Mouse (Mus musculus) CH12.LX (cell line): ENCODE data around the gene Mbd5. TPM values are rescaled to one million over a fixed set of nuclear protein-coding genes. Genes with fewer than 3 reads are reported as not detected.

ENCODE experiments used
- DNase-seq: peaks from one replicate; pipeline ENCODE4 v3.0.0-alpha.2; 2013; ENCODE audit errors: extremely low read depth
- H3K27ac ChIP-seq: 2 replicates; pipeline ENCODE4 v1.5.1; 2012; ENCODE audit warnings: low read depth, mild to moderate bottlenecking, control low read depth, moderate library complexity; ENCODE audit not compliant: insufficient read depth
- H3K27me3 ChIP-seq: replicated peaks from 2 replicates; pipeline ENCODE3; 2012; ENCODE audit warnings: inconsistent platforms
- H3K36me3 ChIP-seq, 2 experiments: replicated peaks in 1 of 2; 2 replicates each; pipeline versions ENCODE3 to v1.6.1; 2012; ENCODE audit warnings: inconsistent platforms in 1 of 2, low read length in 1 of 2, mild to moderate bottlenecking in 1 of 2, mixed read lengths in 1 of 2, moderate library complexity in 1 of 2; ENCODE audit not compliant: control insufficient read depth in 1 of 2, insufficient read depth in 1 of 2
- H3K4me1 ChIP-seq, 2 experiments: 2 replicates each; pipeline ENCODE4 v1.6.1; 2012; ENCODE audit warnings: inconsistent platforms in 1 of 2, moderate library complexity in 1 of 2; ENCODE audit not compliant: insufficient read depth in 2 of 2, control insufficient read depth in 1 of 2
- H3K4me2 ChIP-seq: 2 replicates; pipeline ENCODE4 v1.6.1; 2012; ENCODE audit warnings: low read depth, mild to moderate bottlenecking, control low read depth; ENCODE audit not compliant: poor library complexity, insufficient read depth, severe bottlenecking
- H3K4me3 ChIP-seq, 3 experiments: fragments of 150-350 bp in 1 of 3; sonication (generic) in 1 of 3; replicated peaks in 1 of 3; 2 replicates each; pipeline versions ENCODE3 to v1.5.1; 2011 to 2012; ENCODE audit warnings: low read depth in 2 of 3, low read length in 2 of 3, mild to moderate bottlenecking in 2 of 3, moderate library complexity in 2 of 3, control low read depth in 1 of 3, improper control_type of control experiment in 1 of 3, inconsistent platforms in 1 of 3, mixed read lengths in 1 of 3; ENCODE audit not compliant: poor library complexity in 1 of 3
- H3K79me2 ChIP-seq: replicated peaks from 2 replicates; pipeline ENCODE4 v1.6.1; 2012; ENCODE audit warnings: mild to moderate bottlenecking, moderate library complexity; ENCODE audit not compliant: control insufficient read depth, poor library complexity, insufficient read depth, severe bottlenecking; ENCODE audit errors: extremely low read depth
- H3K9ac ChIP-seq: 2 replicates; pipeline ENCODE4 v1.6.1; 2012; ENCODE audit warnings: low read depth, mild to moderate bottlenecking, control low read depth, moderate library complexity; ENCODE audit not compliant: insufficient read depth
- H3K9me3 ChIP-seq: replicated peaks from 2 replicates; pipeline ENCODE3; 2012; ENCODE audit warnings: low read length, inconsistent platforms, mixed read lengths
- BHLHE40 ChIP-seq: IDR thresholded peaks from 2 replicates; pipeline ENCODE4 v1.6.1; 2011; ENCODE audit warnings: mild to moderate bottlenecking, low read depth, low read length, improper control_type of control experiment
- CHD1 ChIP-seq: IDR thresholded peaks from 2 replicates; pipeline ENCODE4 v1.6.1; 2012; ENCODE audit warnings: low read depth, low read length, improper control_type of control experiment, inconsistent platforms
- CTCF ChIP-seq, 2 experiments: IDR thresholded peaks in 1 of 2; conservative IDR thresholded peaks in 1 of 2; 2 replicates each; pipeline ENCODE4 v1.5.1; 2011 to 2012; ENCODE audit warnings: low read depth in 2 of 2, low read length in 2 of 2, improper control_type of control experiment in 1 of 2, inconsistent platforms in 1 of 2, mild to moderate bottlenecking in 1 of 2, moderate library complexity in 1 of 2
- E2F4 ChIP-seq: IDR thresholded peaks from 2 replicates; pipeline ENCODE4 v1.6.1; 2011; ENCODE audit warnings: low read depth, low read length, improper control_type of control experiment; ENCODE audit not compliant: insufficient replicate concordance
- ELF1 ChIP-seq: IDR thresholded peaks from 2 replicates; pipeline ENCODE4 v1.6.1; 2014; ENCODE audit warnings: low read depth, mild to moderate bottlenecking, inconsistent platforms, low read length, improper control_type of control experiment
- GABPA ChIP-seq: IDR thresholded peaks from 2 replicates; pipeline ENCODE4 v1.6.1; 2012; ENCODE audit warnings: low read depth, low read length, improper control_type of control experiment, inconsistent platforms; ENCODE audit not compliant: insufficient replicate concordance
- MAFK ChIP-seq: IDR thresholded peaks from 2 replicates; pipeline ENCODE4 v1.6.1; 2011; ENCODE audit warnings: low read length, improper control_type of control experiment; ENCODE audit not compliant: insufficient replicate concordance
- MAX ChIP-seq: IDR thresholded peaks from 2 replicates; pipeline ENCODE4 v1.6.1; 2011; ENCODE audit warnings: low read length, improper control_type of control experiment
- MEF2A ChIP-seq: IDR thresholded peaks from 2 replicates; pipeline ENCODE4 v1.6.1; 2014; ENCODE audit warnings: low read depth, mild to moderate bottlenecking, inconsistent platforms, low read length, improper control_type of control experiment, borderline replicate concordance
- MYC ChIP-seq: IDR thresholded peaks from 2 replicates; pipeline ENCODE4 v1.6.1; 2011; ENCODE audit warnings: low read depth, mild to moderate bottlenecking, improper control_type of control experiment, low read length
- NELFE ChIP-seq: IDR thresholded peaks from 2 replicates; pipeline ENCODE4 v1.6.1; 2011; ENCODE audit warnings: low read depth, low read length, improper control_type of control experiment
- NRF1 ChIP-seq: IDR thresholded peaks from 2 replicates; pipeline ENCODE4 v1.6.1; 2014; ENCODE audit warnings: low read depth, mild to moderate bottlenecking, inconsistent platforms, low read length, improper control_type of control experiment, moderate library complexity
- RAD21 ChIP-seq: IDR thresholded peaks from 2 replicates; pipeline ENCODE4 v1.6.1; 2011; ENCODE audit warnings: low read depth, mild to moderate bottlenecking, low read length, improper control_type of control experiment, moderate library complexity
- ZC3H11A ChIP-seq: IDR thresholded peaks from 2 replicates; pipeline ENCODE4 v1.6.1; 2012; ENCODE audit warnings: low read depth, mild to moderate bottlenecking, inconsistent platforms, low read length, improper control_type of control experiment
- dilution Hi-C: fragments of 300-500 bp; cut with MboI; formaldehyde crosslinking; loops from 2 replicates; pipeline ENCODE4 v1.14.3; 2020; ENCODE audit warnings: low sequenced_read_pairs; ENCODE audit not compliant: extremely low pct_unique_long_range_greater_than_20kb, extremely low pct_ligation_motif_present
- in situ Hi-C: fragments of 300-500 bp; cut with MboI; formaldehyde crosslinking; loops from 3 replicates; pipeline ENCODE4 v1.14.3; 2019; ENCODE audit warnings: low sequenced_read_pairs, low pct_ligation_motif_present, low pct_unique_long_range_greater_than_20kb, mixed read lengths
- polyA plus RNA-seq: library from polyadenylated mRNA; unstranded; fragments of >175 nt; gene quantifications from 2 replicates; pipeline ENCODE4 v1.2.1, GENCODE M21; 2012; ENCODE audit warnings: low read depth; ENCODE audit not compliant: insufficient read length
- total RNA-seq, 2 experiments: library from RNA; depleted of rRNA; stranded (reverse); fragments of 300-350 nt in 1 of 2; fragments of >200 nt in 1 of 2; gene quantifications; 2 replicates each; pipeline ENCODE4 v1.2.3; 2012 to 2014

The Mbd5 gene
- total and polyA plus RNA-seq, 3 experiments = 2.8 to 6.3 (median 5.8) TPM

GRCm38 (mm10) chr2:49349813-49350212, 400.5 kb downstream of the Mbd5 start:
- Histone ChIP-seq H3K36me3 (no peaks in the 10 kb centered on the region), H3K4me3 (no peak overlapping the region), H3K4me1 (peaks cover 0 to 5% of the 10 kb centered on the region in 2 experiments; a peak in 1 of 4 replicates), H3K9ac (no peak overlapping the region), H3K27ac (no peak overlapping the region), H3K4me2 (no peak overlapping the region), H3K79me2 (no peaks in the 10 kb centered on the region), H3K27me3 (peaks cover 2% of the 10 kb centered on the region), H3K9me3 (no peaks in the 10 kb centered on the region)
- peak; percentile 13 for DNase-seq
- TF ChIP-seq BHLHE40 (0 out of 2 replicates have a peak, but pooled peaks have one; percentile 11), RAD21 (no peak)
- in situ Hi-C loops (no loop called here), dilution Hi-C loops (no loop called here)

- in situ Hi-C loops = no loop called here
- dilution Hi-C loops = no loop called here
- no peak overlapping the region for H3K4me2 ChIP-seq
- H3K4me1 ChIP-seq = peaks cover 0 to 5% of the 10 kb centered on the region in 2 experiments; a peak in 1 of 4 replicates
- H3K27me3 ChIP-seq = no peaks in the 10 kb centered on the region
- no peak overlapping the region for H3K9ac ChIP-seq
- no peaks in the 10 kb centered on the region for H3K9me3 ChIP-seq
- TF ChIP-seq GABPA (no peak), MEF2A (no peak)
- no peaks in the 10 kb centered on the region for H3K79me2 ChIP-seq
- no peaks in the 10 kb centered on the region for H3K36me3 ChIP-seq
- no peak overlapping the region for H3K27ac ChIP-seq
- H3K4me3 ChIP-seq = no peak overlapping the region
- no peak for DNase-seq
These were observed 401.5 kb downstream of the Mbd5 start for GRCm38 (mm10) chr2:49350852-49351251.

GRCm38 (mm10) chr2:49354066-49354465, 404.8 kb downstream of the Mbd5 start:
- H3K9me3 ChIP-seq = no peaks in the 10 kb centered on the region
- no peaks in the 10 kb centered on the region for H3K27me3 ChIP-seq
- no peak for DNase-seq
- peaks cover 2 to 5% of the 10 kb centered on the region in 2 experiments; a peak in 2 of 4 replicates for H3K4me1 ChIP-seq
- no peak overlapping the region for H3K9ac ChIP-seq
- dilution Hi-C loops = no loop called here
- H3K36me3 ChIP-seq = no peaks in the 10 kb centered on the region
- H3K4me3 ChIP-seq = no peak overlapping the region
- no peaks in the 10 kb centered on the region for H3K79me2 ChIP-seq
- in situ Hi-C loops = no loop called here
- TF ChIP-seq MYC = no peak
- no peak for TF ChIP-seq NELFE
- TF ChIP-seq E2F4 = no peak
- no peak for TF ChIP-seq MAX
- TF ChIP-seq GABPA = no peak
- no peak for TF ChIP-seq CHD1
- TF ChIP-seq CTCF (conservative IDR thresholded peaks at IDR 0.05 in 1 of 2, IDR thresholded peaks at IDR 0.05 in 1 of 2; ENCODE audit: low read depth in 2 of 2, low read length in 2 of 2) = no peak
- TF ChIP-seq ELF1 = no peak
- TF ChIP-seq NRF1 = no peak
- TF ChIP-seq ZC3H11A = no peak
- TF ChIP-seq MAFK = no peak
- TF ChIP-seq RAD21 = no peak
- H3K4me2 ChIP-seq = no peak overlapping the region
- no peak overlapping the region for H3K27ac ChIP-seq
